Mouse (Mus musculus) ES-Bruce4 (cell line): ENCODE measurements around the gene Gatad2a. TPM values are rescaled to one million over a fixed set of nuclear protein-coding genes. Genes with fewer than 3 reads are reported as not detected.

Source experiments
- H3K27ac ChIP-seq: 2 replicates; pipeline ENCODE4 v1.5.1; 2012; ENCODE audit warnings: low read length, inconsistent platforms; ENCODE audit not compliant: insufficient read depth
- H3K27me3 ChIP-seq: 2 replicates; pipeline ENCODE4 v1.6.1; 2012; ENCODE audit warnings: mild to moderate bottlenecking, low read length, inconsistent platforms; ENCODE audit not compliant: control insufficient read depth, poor library complexity, insufficient read depth, severe bottlenecking
- H3K36me3 ChIP-seq: 2 replicates; pipeline ENCODE4 v1.6.1; 2012; ENCODE audit warnings: inconsistent platforms, mild to moderate bottlenecking, low read length, moderate library complexity; ENCODE audit not compliant: control insufficient read depth, poor library complexity, insufficient read depth, severe bottlenecking
- H3K4me1 ChIP-seq: one replicate; pipeline ENCODE4 v1.8.1; 2011; ENCODE audit warnings: low read length; ENCODE audit not compliant: control insufficient read depth, insufficient read depth
- H3K4me3 ChIP-seq: 2 replicates; pipeline ENCODE4 v1.5.1; 2011; ENCODE audit warnings: low read depth, mild to moderate bottlenecking, low read length
- H3K9ac ChIP-seq: 2 replicates; pipeline ENCODE4 v1.6.1; 2012; ENCODE audit warnings: low read depth, mild to moderate bottlenecking, inconsistent platforms; ENCODE audit not compliant: poor library complexity, severe bottlenecking
- H3K9me3 ChIP-seq: replicated peaks from 2 replicates; pipeline ENCODE4 v1.6.1; 2012; ENCODE audit warnings: mild to moderate bottlenecking, low read length, inconsistent platforms; ENCODE audit not compliant: control insufficient read depth, poor library complexity, insufficient read depth, severe bottlenecking
- CTCF ChIP-seq: IDR thresholded peaks from one replicate; pipeline ENCODE4 v1.8.1; 2011; ENCODE audit warnings: low read depth, low read length
- EP300 ChIP-seq: IDR thresholded peaks from 2 replicates; pipeline ENCODE4 v1.6.1; 2011; ENCODE audit warnings: low read depth, low read length; ENCODE audit not compliant: insufficient read depth
- POLR2A ChIP-seq: IDR thresholded peaks from one replicate; pipeline ENCODE4 v1.8.1; 2011; ENCODE audit warnings: low read length; ENCODE audit not compliant: insufficient read depth
- polyA plus RNA-seq: library from polyadenylated mRNA; stranded (reverse); fragments of >200 nt; gene quantifications from 2 replicates; pipeline ENCODE4 v1.2.4, GENCODE M21; 2011; ENCODE audit warnings: low read depth; ENCODE audit not compliant: missing spikeins, insufficient read depth, insufficient read length

Gatad2a gene
- polyA plus RNA-seq, 1 experiment: 155 TPM

DNA sequence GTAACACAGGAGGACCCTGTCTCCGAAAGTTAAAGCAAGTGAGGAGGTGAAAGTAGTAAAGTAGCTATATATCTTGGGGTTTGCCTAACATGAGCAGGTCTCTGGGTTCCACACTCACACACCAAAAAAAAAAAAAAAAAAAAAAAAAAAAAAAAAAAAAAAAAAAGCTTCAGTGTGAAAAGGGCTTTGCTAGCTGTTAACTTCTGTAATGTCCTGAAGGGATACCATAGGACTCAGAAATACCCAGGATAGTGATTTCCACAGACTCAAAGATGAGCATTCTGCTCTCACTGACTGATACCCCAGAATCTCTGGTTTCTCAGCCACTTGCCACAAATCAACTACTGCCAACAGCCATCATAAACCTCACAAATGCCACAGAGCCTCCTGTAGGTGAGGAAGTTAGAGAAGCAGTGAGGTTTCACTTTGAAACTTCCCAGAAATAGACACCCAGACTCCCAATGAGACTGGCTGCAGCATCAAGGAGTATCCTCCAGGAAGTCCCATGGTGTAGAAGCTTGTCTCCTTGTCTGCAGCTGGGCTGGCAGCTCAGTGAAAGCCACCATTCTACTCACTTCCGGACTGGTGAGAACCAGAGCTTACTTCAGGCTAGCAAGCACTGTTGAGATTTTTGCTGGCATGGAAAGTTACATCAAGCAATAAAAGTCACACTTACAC lies 11.2 kb downstream of the Gatad2a start:
- H3K4me3 ChIP-seq: no peak overlapping the region
- H3K9me3 ChIP-seq: no peaks in the 10 kb centered on the region

DNA sequence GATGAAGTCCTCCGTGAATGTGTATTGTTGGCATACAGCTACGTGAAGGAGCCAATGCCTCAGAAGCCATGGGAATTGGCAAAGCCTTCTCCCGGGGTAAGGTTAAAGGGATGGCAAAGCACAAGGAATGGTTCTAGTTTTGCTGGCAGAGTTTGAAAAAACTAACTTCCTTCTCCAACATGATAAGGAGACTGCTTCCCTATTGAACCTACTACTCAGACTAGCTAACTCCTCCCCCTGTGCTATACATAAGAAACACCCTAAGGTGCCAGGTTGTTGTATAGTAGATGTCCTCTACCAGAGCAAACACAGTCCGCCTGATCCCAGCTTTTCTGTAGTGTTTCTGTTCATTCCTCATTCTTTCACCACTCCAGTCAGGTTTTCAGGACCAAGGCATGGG lies 17.7 kb downstream of the Gatad2a start:
- no peaks in the 10 kb centered on the region for H3K36me3 ChIP-seq
- TF ChIP-seq POLR2A: no peak
- no peak for TF ChIP-seq CTCF
- TF ChIP-seq EP300: no peak
- peaks cover 2% of the 10 kb centered on the region for H3K4me1 ChIP-seq
- H3K9me3 ChIP-seq: no peaks in the 10 kb centered on the region
- H3K9ac ChIP-seq: no peak overlapping the region
- no peaks in the 10 kb centered on the region; the same call in 1 of the 2 replicates for H3K27me3 ChIP-seq
- 0 out of 2 replicates have a peak overlapping the region, but pooled peaks have one; percentile 54 for H3K27ac ChIP-seq
- no peak overlapping the region for H3K4me3 ChIP-seq

More for the DNA sequence above, 11.2 kb downstream of the Gatad2a start:
- Histone ChIP-seq H3K36me3 (peaks cover 3% of the 10 kb centered on the region; the same call in 1 of the 2 replicates), H3K4me1 (no peaks in the 10 kb centered on the region), H3K27ac (no peak overlapping the region), H3K27me3 (no peaks in the 10 kb centered on the region; the same call in 1 of the 2 replicates), H3K9ac (no peak overlapping the region)
- TF ChIP-seq CTCF (no peak), EP300 (no peak), POLR2A (no peak)

DNA sequence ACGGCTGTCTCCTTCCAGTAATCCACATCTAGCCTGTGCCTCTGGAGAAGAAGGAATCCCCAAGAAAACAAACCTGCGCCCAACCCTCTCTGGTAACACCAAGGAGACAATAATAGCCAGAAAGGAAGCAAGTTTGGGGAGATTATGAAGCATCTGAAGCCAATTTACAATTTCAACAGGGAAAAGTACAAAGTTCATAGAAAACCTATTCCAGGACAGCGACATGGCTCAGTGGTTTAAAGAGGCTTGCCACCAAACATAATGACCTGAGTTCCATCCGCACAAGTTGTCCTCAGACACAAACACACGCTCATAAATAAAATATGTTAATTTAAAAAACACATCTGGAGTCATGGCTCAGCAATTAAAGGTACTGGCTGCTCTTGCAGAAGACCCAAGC lies 21.4 kb downstream of the Gatad2a start:
- H3K4me3 ChIP-seq: peak overlapping the region; percentile 52
- no peak for TF ChIP-seq EP300
- TF ChIP-seq POLR2A: no peak
- TF ChIP-seq CTCF: no peak
- H3K27me3 ChIP-seq: no peaks in the 10 kb centered on the region
- peak overlapping the region; percentile 4 for H3K27ac ChIP-seq
- peaks cover 7% of the 10 kb centered on the region for H3K4me1 ChIP-seq
- peak overlapping the region; percentile 99 for H3K9ac ChIP-seq
- peaks cover 19% of the 10 kb centered on the region; the same call in 1 of the 2 replicates for H3K36me3 ChIP-seq
- no peaks in the 10 kb centered on the region for H3K9me3 ChIP-seq

DNA sequence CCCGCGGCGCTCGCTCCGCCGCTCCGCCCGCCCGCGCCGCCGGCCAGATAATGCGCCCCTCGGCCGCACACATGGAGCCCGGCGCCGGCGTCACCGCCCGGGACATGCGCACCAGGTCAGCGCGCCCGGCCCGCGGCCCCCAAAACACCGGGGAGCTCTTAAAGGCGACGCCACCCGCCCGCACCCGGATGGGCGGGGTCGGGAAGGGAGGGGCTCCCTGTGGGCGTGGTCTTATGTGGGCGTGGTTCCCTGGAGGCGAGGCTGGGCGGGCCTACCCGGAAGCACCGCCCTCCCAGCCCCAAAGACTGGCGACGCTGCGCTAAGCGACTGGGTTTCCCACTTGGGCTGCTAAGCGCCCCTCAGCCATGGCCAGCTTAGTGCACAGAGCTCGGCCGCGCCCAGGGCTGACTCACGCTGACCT lies 22.0 kb downstream of the Gatad2a start:
- Histone ChIP-seq H3K9me3 (no peaks in the 10 kb centered on the region), H3K9ac (peak overlapping the region; percentile 99), H3K27me3 (no peaks in the 10 kb centered on the region), H3K4me3 (peak overlapping the region; percentile 75), H3K27ac (peak overlapping the region; percentile 4; the same call in 1 of the 2 replicates), H3K36me3 (peaks cover 19% of the 10 kb centered on the region; the same call in 1 of the 2 replicates), H3K4me1 (peaks cover 7% of the 10 kb centered on the region)
- TF ChIP-seq CTCF: no peak
- 0 out of 2 replicates have a peak, but pooled peaks have one; percentile 29 for TF ChIP-seq EP300
- TF ChIP-seq POLR2A: peak; percentile 58

DNA sequence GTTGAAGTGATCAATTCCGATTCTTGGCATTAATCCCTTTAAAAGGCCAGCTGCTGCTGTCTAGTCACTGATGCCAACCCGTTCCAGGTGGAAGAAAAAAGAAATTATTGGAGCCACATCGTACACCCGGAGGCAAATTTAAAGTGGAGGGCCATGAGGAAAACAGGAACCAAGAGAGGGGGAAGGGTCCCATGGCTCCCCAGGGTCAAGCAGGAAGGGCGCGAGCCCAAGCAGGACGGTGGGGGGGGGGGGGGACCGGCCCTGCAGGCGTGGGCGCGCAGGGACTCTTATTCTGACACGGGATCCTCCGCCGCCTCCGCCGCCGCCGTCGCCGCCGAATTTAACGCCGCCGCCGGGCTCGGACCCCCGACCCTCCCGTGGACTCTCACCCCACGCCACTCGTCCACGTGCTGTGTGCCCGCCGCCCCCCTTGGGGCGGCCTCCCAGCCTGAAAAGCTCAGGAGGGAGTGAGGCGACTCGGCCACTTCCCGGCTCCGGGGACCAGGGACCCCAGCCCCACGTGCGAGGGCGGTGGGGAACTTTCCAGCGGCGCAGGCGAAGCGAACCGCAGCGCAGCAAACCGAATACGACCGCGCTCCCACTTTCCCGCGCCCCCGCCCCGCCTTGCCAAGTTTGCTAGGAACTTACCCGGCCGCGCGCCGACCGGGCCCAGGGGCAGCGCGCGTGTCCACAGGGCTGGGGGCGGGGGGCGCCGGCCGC lies 22.6 kb downstream of the Gatad2a start:
- Histone ChIP-seq H3K4me1 (peaks cover 7% of the 10 kb centered on the region), H3K4me3 (peak overlapping the region; percentile 75), H3K27me3 (no peaks in the 10 kb centered on the region), H3K27ac (peak overlapping the region; percentile 49), H3K36me3 (peaks cover 19% of the 10 kb centered on the region; the same call in 1 of the 2 replicates), H3K9ac (peak overlapping the region; percentile 99), H3K9me3 (no peaks in the 10 kb centered on the region)
- TF ChIP-seq POLR2A: no peak
- TF ChIP-seq EP300: no peak
- no peak for TF ChIP-seq CTCF

DNA sequence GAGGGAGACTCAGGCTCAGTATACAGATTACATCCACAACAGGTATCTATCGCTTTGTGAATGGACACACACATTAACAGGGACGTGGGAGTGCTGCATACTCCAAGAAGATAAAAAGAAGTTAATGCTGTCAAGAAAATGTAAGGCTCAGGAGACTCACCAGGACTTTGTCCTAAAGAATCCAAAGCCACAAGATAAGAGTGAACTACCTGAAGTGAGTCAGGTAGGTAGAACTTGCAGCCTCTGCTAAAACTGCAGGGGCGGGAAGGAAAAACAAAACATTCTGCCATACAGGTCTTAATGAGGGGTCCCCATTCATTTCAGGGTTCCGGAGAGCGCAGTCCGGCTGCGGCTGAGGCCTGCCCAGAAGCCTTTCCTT lies 23.1 kb downstream of the Gatad2a start:
- Histone ChIP-seq H3K36me3 (peaks cover 21% of the 10 kb centered on the region; the same call in 1 of the 2 replicates), H3K27ac (no peak overlapping the region), H3K4me3 (peak overlapping the region; percentile 75), H3K9ac (peak overlapping the region; percentile 99), H3K4me1 (peaks cover 7% of the 10 kb centered on the region), H3K9me3 (no peaks in the 10 kb centered on the region), H3K27me3 (no peaks in the 10 kb centered on the region)
- no peak for TF ChIP-seq POLR2A
- no peak for TF ChIP-seq EP300
- TF ChIP-seq CTCF: no peak
